Mouse (Mus musculus): ENCODE results near the gene Tmem140. TPM values are rescaled to one million over a fixed set of nuclear protein-coding genes. Genes with fewer than 3 reads are reported as not detected.
A peak's percentile ranks its signal among the peaks of the same experiment; 100 is the strongest.

Tmem140 gene
- polyA plus RNA-seq, 1 experiment: 17.4 TPM

DNA sequence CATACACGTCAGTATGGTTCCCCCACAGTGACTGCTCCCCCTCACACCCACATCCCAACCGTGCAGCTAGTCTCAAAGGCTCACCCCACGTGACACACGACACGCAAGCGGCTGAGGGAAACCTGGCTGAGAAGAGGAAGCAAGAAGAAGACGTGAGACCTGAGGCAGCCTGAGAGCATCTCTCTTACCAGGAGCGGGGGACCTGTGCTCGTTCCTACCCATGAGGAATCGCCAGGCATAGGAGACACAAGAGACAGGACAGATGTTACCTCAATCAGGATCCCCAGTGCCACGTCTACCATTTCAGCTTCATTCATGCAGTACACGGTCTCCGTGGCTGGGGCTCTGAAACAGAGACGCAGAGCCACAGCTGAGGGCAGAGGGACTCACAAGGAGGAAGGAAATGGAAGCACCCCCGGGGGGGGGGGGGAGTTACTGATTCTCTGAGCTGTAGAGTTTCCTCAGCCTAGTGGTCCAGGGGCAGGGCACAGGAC, 12.4 kb downstream of the Tmem140 start:
- Histone ChIP-seq H3K27me3 (ENCODE audit: control insufficient read depth, insufficient read depth, low read length) (no peaks in the 10 kb centered on the region), H3K27ac (ENCODE audit: insufficient read depth, low read length) (peak overlapping the region; percentile 81), H3K36me3 (ENCODE audit: control insufficient read depth, insufficient read depth, low read length) (0 out of 2 replicates have a peak, but pooled peaks cover 2% of the 10 kb centered on the region), H3K4me1 (ENCODE audit: control insufficient read depth, insufficient read depth, insufficient read length) (peaks cover 26% of the 10 kb centered on the region; the same call in 1 of the 2 replicates), H3K4me3 (ENCODE audit: extremely low read depth, insufficient read depth, insufficient read length) (peak overlapping the region; percentile 51)
- DNase-seq (ENCODE audit: low read depth in 1 of 2, low spot score in 2 of 2): peak; percentile 76 to 77
- TF ChIP-seq POLR2A (IDR thresholded peaks at IDR 0.05; ENCODE audit: low read depth, low read length): peak; percentile 59
- no peak for TF ChIP-seq CTCF (IDR thresholded peaks at IDR 0.05; ENCODE audit: extremely low read depth, insufficient read depth, insufficient read length, insufficient replicate concordance)
- WGBS: 11% methylated on average over 15 of the region's 15 CpGs

DNA sequence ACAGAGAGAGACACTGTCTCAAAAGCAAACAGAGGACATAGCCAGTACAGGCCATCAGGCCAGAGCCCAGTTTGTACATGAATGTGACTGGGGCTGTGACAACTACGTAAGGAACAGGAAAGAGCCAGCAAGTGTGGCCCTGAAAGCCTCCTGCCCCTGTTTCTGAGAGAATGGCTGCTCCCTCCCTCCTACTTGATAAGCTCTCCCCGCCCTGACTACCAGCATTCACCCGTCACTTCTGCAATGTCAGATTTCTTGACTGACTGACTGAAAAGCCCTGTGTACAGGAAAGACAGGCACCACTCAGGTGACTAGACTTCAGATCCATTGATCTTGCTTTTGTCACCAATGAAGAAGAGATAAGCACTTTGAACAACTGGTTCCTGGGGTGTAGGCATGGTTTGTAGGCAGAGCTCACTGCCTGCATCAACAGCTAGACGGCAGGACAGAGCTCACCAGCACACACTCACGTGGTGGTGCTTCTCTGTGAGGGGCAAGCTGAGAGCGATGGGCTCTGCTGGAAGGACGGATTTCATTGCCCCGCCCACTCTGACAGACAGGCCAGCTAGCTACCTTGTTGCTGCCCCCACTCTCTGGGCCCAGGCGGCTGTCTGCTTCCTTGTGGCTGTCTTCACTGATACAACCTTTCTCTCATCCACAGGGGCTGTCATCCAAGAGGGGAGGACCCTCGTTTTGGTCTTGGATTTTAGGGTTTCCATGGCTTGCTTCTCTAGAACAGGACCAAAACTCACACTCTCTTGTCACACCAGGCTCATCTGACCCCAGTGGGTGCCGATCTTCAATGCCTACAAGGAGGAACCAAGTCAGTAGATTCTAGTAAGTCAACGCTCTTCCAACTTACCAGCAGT, 13.3 kb downstream of the Tmem140 start:
- 51% methylated on average over 12 of the region's 12 CpGs for WGBS
- H3K27me3 ChIP-seq (ENCODE audit: control insufficient read depth, insufficient read depth, low read length): no peaks in the 10 kb centered on the region
- no peak overlapping the region; the same call in 1 of the 2 replicates for H3K4me3 ChIP-seq (ENCODE audit: extremely low read depth, insufficient read depth, insufficient read length)
- TF ChIP-seq POLR2A (IDR thresholded peaks at IDR 0.05; ENCODE audit: low read depth, low read length): no peak
- no peak for TF ChIP-seq CTCF (IDR thresholded peaks at IDR 0.05; ENCODE audit: extremely low read depth, insufficient read depth, insufficient read length, insufficient replicate concordance)
- H3K4me1 ChIP-seq (ENCODE audit: control insufficient read depth, insufficient read depth, insufficient read length): peaks cover 26% of the 10 kb centered on the region; the same call in 1 of the 2 replicates
- DNase-seq (ENCODE audit: low read depth in 1 of 2, low spot score in 2 of 2): no peak
- H3K36me3 ChIP-seq (ENCODE audit: control insufficient read depth, insufficient read depth, low read length): peaks cover 5% of the 10 kb centered on the region
- peak overlapping the region; percentile 81 for H3K27ac ChIP-seq (ENCODE audit: insufficient read depth, low read length)

- no peak for TF ChIP-seq CTCF (IDR thresholded peaks at IDR 0.05; ENCODE audit: extremely low read depth, insufficient read depth, insufficient read length, insufficient replicate concordance)
- no peak for TF ChIP-seq POLR2A (IDR thresholded peaks at IDR 0.05; ENCODE audit: low read depth, low read length)
- H3K4me3 ChIP-seq (ENCODE audit: extremely low read depth, insufficient read depth, insufficient read length): no peak overlapping the region
- H3K27ac ChIP-seq (ENCODE audit: insufficient read depth, low read length): peak overlapping the region; percentile 81
- DNase-seq (ENCODE audit: low read depth in 1 of 2, low spot score in 2 of 2): no peak
- peaks cover 6% of the 10 kb centered on the region for H3K36me3 ChIP-seq (ENCODE audit: control insufficient read depth, insufficient read depth, low read length)
- H3K4me1 ChIP-seq (ENCODE audit: control insufficient read depth, insufficient read depth, insufficient read length): peaks cover 26% of the 10 kb centered on the region; the same call in 1 of the 2 replicates
- H3K27me3 ChIP-seq (ENCODE audit: control insufficient read depth, insufficient read depth, low read length): no peaks in the 10 kb centered on the region
- WGBS: 50% methylated on average over 2 of the region's 2 CpGs
Measured at GRCm38 (mm10) chr6:34876835-34877156, 13.8 kb downstream of the Tmem140 start.

GRCm38 (mm10) chr6:34877509-34878321, 14.8 kb downstream of the Tmem140 start, which contains the start of gene Cyren:
TSS of gene Cyren (minus strand) at chr6:34878060.
- peak; percentile 86 to 91 for DNase-seq (ENCODE audit: low read depth in 1 of 2, low spot score in 2 of 2)
- peaks cover 9% of the 10 kb centered on the region for H3K36me3 ChIP-seq (ENCODE audit: control insufficient read depth, insufficient read depth, low read length)
- peak within 1 kb of the TSS; percentile 78 for H3K27ac ChIP-seq (ENCODE audit: insufficient read depth, low read length)
- WGBS: under 1% methylated on average over 56 of the region's 56 CpGs
- peak within 1 kb of the TSS; percentile 63 for H3K4me3 ChIP-seq (ENCODE audit: extremely low read depth, insufficient read depth, insufficient read length)
- H3K4me1 ChIP-seq (ENCODE audit: control insufficient read depth, insufficient read depth, insufficient read length): peaks cover 26% of the 10 kb centered on the region; the same call in 1 of the 2 replicates
- TF ChIP-seq CTCF (IDR thresholded peaks at IDR 0.05; ENCODE audit: extremely low read depth, insufficient read depth, insufficient read length, insufficient replicate concordance) (peak; percentile 64), POLR2A (IDR thresholded peaks at IDR 0.05; ENCODE audit: low read depth, low read length) (peak; percentile 44)
- no peaks in the 10 kb centered on the region for H3K27me3 ChIP-seq (ENCODE audit: control insufficient read depth, insufficient read depth, low read length)

GRCm38 (mm10) chr6:34879101-34879740, 16.3 kb downstream of the Tmem140 start:
- Histone ChIP-seq H3K36me3 (ENCODE audit: control insufficient read depth, insufficient read depth, low read length) (peaks cover 16% of the 10 kb centered on the region), H3K4me1 (ENCODE audit: control insufficient read depth, insufficient read depth, insufficient read length) (peaks cover 26% of the 10 kb centered on the region; the same call in 1 of the 2 replicates), H3K4me3 (ENCODE audit: extremely low read depth, insufficient read depth, insufficient read length) (no peak overlapping the region), H3K27ac (ENCODE audit: insufficient read depth, low read length) (no peak overlapping the region), H3K27me3 (ENCODE audit: control insufficient read depth, insufficient read depth, low read length) (no peaks in the 10 kb centered on the region)
- TF ChIP-seq CTCF (IDR thresholded peaks at IDR 0.05; ENCODE audit: extremely low read depth, insufficient read depth, insufficient read length, insufficient replicate concordance) (no peak), POLR2A (IDR thresholded peaks at IDR 0.05; ENCODE audit: low read depth, low read length) (no peak)
- WGBS: 92% methylated on average over 16 of the region's 16 CpGs
- no peak for DNase-seq (ENCODE audit: low read depth in 1 of 2, low spot score in 2 of 2)

- TF ChIP-seq CTCF (IDR thresholded peaks at IDR 0.05; ENCODE audit: extremely low read depth, insufficient read depth, insufficient read length, insufficient replicate concordance): peak; percentile 42; the same call in 1 of the 2 replicates
- TF ChIP-seq POLR2A (IDR thresholded peaks at IDR 0.05; ENCODE audit: low read depth, low read length): no peak
- no peak overlapping the region for H3K4me3 ChIP-seq (ENCODE audit: extremely low read depth, insufficient read depth, insufficient read length)
- 66% methylated on average over 6 of the region's 6 CpGs for WGBS
- H3K27ac ChIP-seq (ENCODE audit: insufficient read depth, low read length): no peak overlapping the region
- H3K27me3 ChIP-seq (ENCODE audit: control insufficient read depth, insufficient read depth, low read length): no peaks in the 10 kb centered on the region
- H3K36me3 ChIP-seq (ENCODE audit: control insufficient read depth, insufficient read depth, low read length): peaks cover 20% of the 10 kb centered on the region
- peaks cover 20% of the 10 kb centered on the region; the same call in 1 of the 2 replicates for H3K4me1 ChIP-seq (ENCODE audit: control insufficient read depth, insufficient read depth, insufficient read length)
- peak in 1 of 2 experiments; percentile 61 for DNase-seq (ENCODE audit: low read depth in 1 of 2, low spot score in 2 of 2)
Measured at GRCm38 (mm10) chr6:34879911-34880475, 17.0 kb downstream of the Tmem140 start.

All from spleen, adult 2 months (tissue).